Mouse (Mus musculus): ENCODE data around the gene H2-D1. TPM values are rescaled to one million over a fixed set of nuclear protein-coding genes. Genes with fewer than 3 reads are reported as not detected.
A peak's percentile ranks its signal among the peaks of the same experiment; 100 is the strongest.

H2-D1 gene
- polyA plus RNA-seq, 1 experiment from 2014 or later: 42.8 TPM

GRCm38 (mm10) chr17:35244999-35245398 lies 17.5 kb upstream of the H2-D1 start:
- no peak for ATAC-seq (ENCODE audit: low FRiP score, low TSS enrichment)
- no peaks in the 10 kb centered on the region for H3K27me3 ChIP-seq (ENCODE audit: control insufficient read depth, insufficient read depth, low read length)
- no peaks in the 10 kb centered on the region for H3K9me3 ChIP-seq (ENCODE audit: control insufficient read depth, low read length)
- H3K4me1 ChIP-seq (ENCODE audit: control insufficient read depth, insufficient read depth, low read length): peaks cover 42% of the 10 kb centered on the region
- peak overlapping the region; percentile 85; the same call in 1 of the 2 replicates for H3K4me3 ChIP-seq (ENCODE audit: low read length)
- 49% methylated on average over 2 of the region's 2 CpGs for WGBS
- peak overlapping the region; percentile 93 for H3K4me2 ChIP-seq (replicated peaks; ENCODE audit: low read depth, low read length)
- H3K36me3 ChIP-seq (ENCODE audit: control insufficient read depth, insufficient read depth, low read length): peaks cover 70% of the 10 kb centered on the region
- peak overlapping the region; percentile 99; the same call in 1 of the 2 replicates for H3K9ac ChIP-seq (ENCODE audit: low read depth, low read length)
- H3K27ac ChIP-seq (ENCODE audit: low read depth, low read length): no peak overlapping the region

GRCm38 (mm10) chr17:35245731-35246623 lies 16.6 kb upstream of the H2-D1 start:
- Histone ChIP-seq H3K9me3 (ENCODE audit: control insufficient read depth, low read length) (no peaks in the 10 kb centered on the region), H3K27me3 (ENCODE audit: control insufficient read depth, insufficient read depth, low read length) (no peaks in the 10 kb centered on the region), H3K4me1 (ENCODE audit: control insufficient read depth, insufficient read depth, low read length) (peaks cover 36% of the 10 kb centered on the region), H3K9ac (ENCODE audit: low read depth, low read length) (no peak overlapping the region), H3K4me2 (replicated peaks; ENCODE audit: low read depth, low read length) (no peak overlapping the region; the same call in 1 of the 2 replicates), H3K36me3 (ENCODE audit: control insufficient read depth, insufficient read depth, low read length) (peaks cover 80% of the 10 kb centered on the region), H3K4me3 (ENCODE audit: low read length) (no peak overlapping the region), H3K27ac (ENCODE audit: low read depth, low read length) (no peak overlapping the region)
- 83% methylated on average over 15 of the region's 15 CpGs for WGBS
- ATAC-seq (ENCODE audit: low FRiP score, low TSS enrichment): no peak

- Histone ChIP-seq H3K4me1 (ENCODE audit: control insufficient read depth, insufficient read depth, low read length) (peaks cover 36% of the 10 kb centered on the region), H3K36me3 (ENCODE audit: control insufficient read depth, insufficient read depth, low read length) (peaks cover 90% of the 10 kb centered on the region), H3K9ac (ENCODE audit: low read depth, low read length) (no peak overlapping the region), H3K4me2 (replicated peaks; ENCODE audit: low read depth, low read length) (no peak overlapping the region), H3K27ac (ENCODE audit: low read depth, low read length) (no peak overlapping the region), H3K4me3 (ENCODE audit: low read length) (no peak overlapping the region; the same call in 1 of the 2 replicates), H3K9me3 (ENCODE audit: control insufficient read depth, low read length) (no peaks in the 10 kb centered on the region), H3K27me3 (ENCODE audit: control insufficient read depth, insufficient read depth, low read length) (no peaks in the 10 kb centered on the region)
- no peak for ATAC-seq (ENCODE audit: low FRiP score, low TSS enrichment)
- WGBS: 78% methylated on average over 7 of the region's 7 CpGs
Observed at GRCm38 (mm10) chr17:35247144-35247543, 15.4 kb upstream of the H2-D1 start.

- no peak overlapping the region for H3K4me3 ChIP-seq (ENCODE audit: low read length)
- H3K9ac ChIP-seq (ENCODE audit: low read depth, low read length): no peak overlapping the region
- no peak overlapping the region for H3K4me2 ChIP-seq (replicated peaks; ENCODE audit: low read depth, low read length)
- no peaks in the 10 kb centered on the region for H3K9me3 ChIP-seq (ENCODE audit: control insufficient read depth, low read length)
- peaks cover 98% of the 10 kb centered on the region for H3K36me3 ChIP-seq (ENCODE audit: control insufficient read depth, insufficient read depth, low read length)
- WGBS: 85% methylated on average over 14 of the region's 14 CpGs
- H3K27me3 ChIP-seq (ENCODE audit: control insufficient read depth, insufficient read depth, low read length): no peaks in the 10 kb centered on the region
- H3K4me1 ChIP-seq (ENCODE audit: control insufficient read depth, insufficient read depth, low read length): peaks cover 30% of the 10 kb centered on the region
- no peak overlapping the region for H3K27ac ChIP-seq (ENCODE audit: low read depth, low read length)
- ATAC-seq (ENCODE audit: low FRiP score, low TSS enrichment): no peak
Observed at GRCm38 (mm10) chr17:35248986-35249385, 13.5 kb upstream of the H2-D1 start.

- no peak for ATAC-seq (ENCODE audit: low FRiP score, low TSS enrichment)
- H3K27me3 ChIP-seq (ENCODE audit: control insufficient read depth, insufficient read depth, low read length): no peaks in the 10 kb centered on the region
- no peaks in the 10 kb centered on the region for H3K9me3 ChIP-seq (ENCODE audit: control insufficient read depth, low read length)
- no peak overlapping the region for H3K27ac ChIP-seq (ENCODE audit: low read depth, low read length)
- peaks cover 24% of the 10 kb centered on the region; the same call in 1 of the 2 replicates for H3K4me1 ChIP-seq (ENCODE audit: control insufficient read depth, insufficient read depth, low read length)
- no peak overlapping the region for H3K9ac ChIP-seq (ENCODE audit: low read depth, low read length)
- no peak overlapping the region for H3K4me2 ChIP-seq (replicated peaks; ENCODE audit: low read depth, low read length)
- WGBS: 69% methylated on average over 19 of the region's 19 CpGs
- H3K4me3 ChIP-seq (ENCODE audit: low read length): no peak overlapping the region
- H3K36me3 ChIP-seq (ENCODE audit: control insufficient read depth, insufficient read depth, low read length): peaks cover 96% of the 10 kb centered on the region
Observed at GRCm38 (mm10) chr17:35249451-35250197, 12.9 kb upstream of the H2-D1 start.

GRCm38 (mm10) chr17:35250348-35251120 lies 12.0 kb upstream of the H2-D1 start:
- no peaks in the 10 kb centered on the region for H3K27me3 ChIP-seq (ENCODE audit: control insufficient read depth, insufficient read depth, low read length)
- WGBS: 88% methylated on average over 3 of the region's 3 CpGs

GRCm38 (mm10) chr17:35251162-35251719 lies 11.3 kb upstream of the H2-D1 start:
- Histone ChIP-seq H3K4me3 (ENCODE audit: low read length) (no peak overlapping the region), H3K9me3 (ENCODE audit: control insufficient read depth, low read length) (no peaks in the 10 kb centered on the region), H3K4me1 (ENCODE audit: control insufficient read depth, insufficient read depth, low read length) (peaks cover 11% of the 10 kb centered on the region; the same call in 1 of the 2 replicates), H3K27ac (ENCODE audit: low read depth, low read length) (no peak overlapping the region), H3K27me3 (ENCODE audit: control insufficient read depth, insufficient read depth, low read length) (no peaks in the 10 kb centered on the region), H3K9ac (ENCODE audit: low read depth, low read length) (no peak overlapping the region), H3K36me3 (ENCODE audit: control insufficient read depth, insufficient read depth, low read length) (peaks cover 79% of the 10 kb centered on the region), H3K4me2 (replicated peaks; ENCODE audit: low read depth, low read length) (no peak overlapping the region)
- ATAC-seq (ENCODE audit: low FRiP score, low TSS enrichment): no peak
- 84% methylated on average over 15 of the region's 15 CpGs for WGBS

More at GRCm38 (mm10) chr17:35250348-35251120, 12.0 kb upstream of the H2-D1 start:
- ATAC-seq (ENCODE audit: low FRiP score, low TSS enrichment): no peak
- Histone ChIP-seq H3K4me1 (ENCODE audit: control insufficient read depth, insufficient read depth, low read length) (peaks cover 15% of the 10 kb centered on the region; the same call in 1 of the 2 replicates), H3K9me3 (ENCODE audit: control insufficient read depth, low read length) (no peaks in the 10 kb centered on the region), H3K36me3 (ENCODE audit: control insufficient read depth, insufficient read depth, low read length) (peaks cover 86% of the 10 kb centered on the region), H3K9ac (ENCODE audit: low read depth, low read length) (no peak overlapping the region), H3K4me2 (replicated peaks; ENCODE audit: low read depth, low read length) (no peak overlapping the region), H3K4me3 (ENCODE audit: low read length) (no peak overlapping the region), H3K27ac (ENCODE audit: low read depth, low read length) (no peak overlapping the region)

GRCm38 (mm10) chr17:35251981-35252380 lies 10.5 kb upstream of the H2-D1 start:
- H3K4me3 ChIP-seq (ENCODE audit: low read length): no peak overlapping the region
- H3K27ac ChIP-seq (ENCODE audit: low read depth, low read length): no peak overlapping the region
- 83% methylated on average over 5 of the region's 5 CpGs for WGBS
- no peak overlapping the region for H3K4me2 ChIP-seq (replicated peaks; ENCODE audit: low read depth, low read length)
- H3K9ac ChIP-seq (ENCODE audit: low read depth, low read length): no peak overlapping the region
- peaks cover 11% of the 10 kb centered on the region; the same call in 1 of the 2 replicates for H3K4me1 ChIP-seq (ENCODE audit: control insufficient read depth, insufficient read depth, low read length)
- H3K36me3 ChIP-seq (ENCODE audit: control insufficient read depth, insufficient read depth, low read length): peaks cover 72% of the 10 kb centered on the region
- no peaks in the 10 kb centered on the region for H3K9me3 ChIP-seq (ENCODE audit: control insufficient read depth, low read length)
- ATAC-seq (ENCODE audit: low FRiP score, low TSS enrichment): no peak
- H3K27me3 ChIP-seq (ENCODE audit: control insufficient read depth, insufficient read depth, low read length): no peaks in the 10 kb centered on the region

Measured in kidney, embryonic 14.5 days (tissue).